Mouse (Mus musculus) megakaryocyte, embryonic 14.5 days (primary cell): ENCODE results near the gene Plekhg3. TPM values are rescaled to one million over a fixed set of nuclear protein-coding genes. Genes with fewer than 3 reads are reported as not detected.
A peak's percentile ranks its signal among the peaks of the same experiment; 100 is the strongest.

Experiments
- H3K27me3 ChIP-seq: replicated peaks from 2 replicates; pipeline ENCODE3; 2012; ENCODE audit warnings: inconsistent platforms
- H3K36me3 ChIP-seq: replicated peaks from 2 replicates; pipeline ENCODE3; 2012; ENCODE audit warnings: low read length, inconsistent platforms, mixed read lengths
- H3K4me1 ChIP-seq: 2 replicates; pipeline ENCODE4 v1.6.1; 2012; ENCODE audit warnings: inconsistent platforms
- H3K4me3 ChIP-seq: replicated peaks from 2 replicates; pipeline ENCODE3; 2012; ENCODE audit warnings: moderate library complexity, mild to moderate bottlenecking, inconsistent platforms
- H3K9me3 ChIP-seq: 2 replicates; pipeline ENCODE4 v1.6.1; 2012; ENCODE audit warnings: inconsistent platforms
- FLI1 ChIP-seq: IDR thresholded peaks from 2 replicates; pipeline ENCODE4 v1.6.1; 2012; ENCODE audit warnings: low read length, inconsistent platforms, mixed read lengths
- GATA1 ChIP-seq: IDR thresholded peaks from 3 replicates; pipeline ENCODE4 v1.6.1; 2012; ENCODE audit warnings: mixed read lengths, low read length, inconsistent platforms, borderline replicate concordance
- polyA plus RNA-seq: library from polyadenylated mRNA; stranded (reverse); fragments of >175 nt; gene quantifications from 2 replicates; pipeline ENCODE4 v1.2.3, GENCODE M21; 2012; ENCODE audit warnings: low replicate concordance; ENCODE audit not compliant: insufficient read depth

The Plekhg3 gene
- polyA plus RNA-seq, 1 experiment, result 4.4 TPM

DNA sequence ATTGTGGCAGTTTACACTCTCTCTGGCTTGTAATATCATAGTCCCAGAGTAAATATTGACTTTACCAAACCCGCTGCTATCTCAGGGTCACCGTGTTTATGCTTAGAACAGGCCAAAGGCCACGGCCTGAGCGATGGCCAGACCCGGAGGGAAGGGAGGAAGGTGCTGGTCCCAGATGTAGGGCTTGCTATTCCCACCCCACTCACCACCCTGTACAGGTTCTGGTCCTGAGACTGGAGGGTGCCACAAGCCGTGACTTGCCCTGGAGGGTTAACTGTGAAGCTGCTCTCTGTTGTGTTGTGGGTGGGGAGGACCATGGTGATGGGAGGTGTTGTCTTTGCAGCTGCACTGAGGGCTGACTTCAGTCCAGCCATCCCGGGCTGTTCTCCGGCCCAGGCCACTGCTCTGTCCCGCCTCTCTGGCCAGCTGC is 4.8 kb downstream of the Plekhg3 start:
- H3K4me3 ChIP-seq, result peak overlapping the region; percentile 31
- H3K9me3 ChIP-seq, result peaks cover 3% of the 10 kb centered on the region; the same call in 1 of the 2 replicates
- H3K27me3 ChIP-seq, result peaks cover 55% of the 10 kb centered on the region
- peaks cover 70% of the 10 kb centered on the region for H3K4me1 ChIP-seq
- TF ChIP-seq GATA1 (no peak), FLI1 (no peak)
- H3K36me3 ChIP-seq, result peaks cover 2% of the 10 kb centered on the region

DNA sequence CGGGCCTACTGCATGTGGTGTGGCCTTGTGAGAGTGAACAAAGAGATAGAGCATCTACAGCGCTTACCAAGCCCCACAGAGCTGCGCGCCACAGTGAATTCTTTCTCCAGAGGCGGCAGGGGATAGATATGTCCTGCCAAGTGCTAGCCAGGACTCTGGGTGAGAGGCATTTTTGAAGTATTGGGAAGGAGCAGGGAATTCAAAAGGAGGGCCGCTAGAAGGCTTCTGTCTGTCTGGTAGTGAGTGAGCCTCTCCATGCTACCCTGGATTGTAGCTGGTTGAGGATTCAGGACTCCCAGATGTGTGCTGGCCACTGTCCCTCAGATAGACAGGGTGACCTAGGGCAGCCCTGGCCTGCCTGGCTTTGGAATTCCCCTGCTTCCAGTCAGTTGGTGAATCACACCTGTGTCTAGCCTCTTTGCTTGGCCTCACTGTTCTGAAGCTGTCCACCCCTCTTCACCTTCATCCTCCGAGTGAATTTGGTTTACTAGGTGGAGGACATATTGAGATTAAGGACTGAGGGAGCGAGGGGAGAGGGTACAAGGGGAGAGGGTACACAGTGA is 6.0 kb downstream of the Plekhg3 start:
- Histone ChIP-seq H3K36me3 (peaks cover 2% of the 10 kb centered on the region), H3K27me3 (peaks cover 43% of the 10 kb centered on the region), H3K9me3 (peaks cover 3% of the 10 kb centered on the region; the same call in 1 of the 2 replicates), H3K4me1 (peaks cover 77% of the 10 kb centered on the region), H3K4me3 (peak overlapping the region; percentile 29)
- no peak for TF ChIP-seq FLI1
- no peak for TF ChIP-seq GATA1

DNA sequence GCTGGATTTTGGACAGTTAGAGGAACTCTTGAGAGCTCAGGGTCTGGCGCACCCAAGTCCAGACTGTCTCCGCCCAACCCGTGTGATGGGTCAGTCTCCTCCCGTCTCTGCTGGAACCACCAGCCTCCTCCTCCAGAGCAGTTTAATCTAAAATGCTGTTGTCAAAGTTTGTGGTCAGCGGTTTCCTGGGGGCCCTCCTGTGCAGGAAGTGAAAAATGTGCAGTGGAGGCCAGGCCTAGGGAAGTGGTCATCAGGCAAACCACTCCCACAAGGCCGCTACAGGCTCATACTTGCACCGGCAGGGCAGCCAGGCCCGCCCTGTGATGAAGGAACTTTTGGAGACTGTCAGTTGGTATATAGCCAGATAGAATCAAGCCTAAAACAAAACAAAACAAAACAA is 6.7 kb downstream of the Plekhg3 start:
- H3K36me3 ChIP-seq, result peaks cover 2% of the 10 kb centered on the region
- H3K27me3 ChIP-seq, result peaks cover 35% of the 10 kb centered on the region
- peak overlapping the region; percentile 76 for H3K4me3 ChIP-seq
- peaks cover 72% of the 10 kb centered on the region for H3K4me1 ChIP-seq
- peaks cover 3% of the 10 kb centered on the region; the same call in 1 of the 2 replicates for H3K9me3 ChIP-seq
- TF ChIP-seq GATA1 (0 out of 3 replicates have a peak, but pooled peaks have one; percentile 16), FLI1 (peak; percentile 59; the same call in 1 of the 2 replicates)

DNA sequence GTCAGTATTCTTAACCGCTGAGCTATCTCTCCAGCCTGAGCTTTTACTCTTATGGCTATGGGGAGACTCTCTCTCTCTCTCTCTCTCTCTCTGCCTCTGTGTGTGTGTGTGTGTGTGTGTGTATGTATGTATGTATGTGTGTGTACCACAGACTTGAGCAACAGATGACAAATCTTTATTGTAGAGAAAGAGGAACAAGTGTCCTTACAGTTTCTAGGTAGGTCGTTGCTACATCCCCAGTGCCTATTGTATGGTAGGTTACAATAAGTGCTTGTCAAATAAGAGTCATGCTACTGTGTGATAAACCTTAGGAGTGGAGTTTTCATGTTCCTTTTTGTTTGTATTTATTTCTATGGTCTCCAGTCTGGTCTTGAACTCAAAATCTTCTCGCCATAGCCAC is 9.5 kb downstream of the Plekhg3 start:
- H3K36me3 ChIP-seq, result peaks cover 2% of the 10 kb centered on the region
- H3K4me1 ChIP-seq, result peaks cover 47% of the 10 kb centered on the region
- no peak overlapping the region for H3K4me3 ChIP-seq
- H3K9me3 ChIP-seq, result peaks cover 3% of the 10 kb centered on the region; the same call in 1 of the 2 replicates
- TF ChIP-seq FLI1 (no peak), GATA1 (no peak)
- H3K27me3 ChIP-seq, result peaks cover 10% of the 10 kb centered on the region

DNA sequence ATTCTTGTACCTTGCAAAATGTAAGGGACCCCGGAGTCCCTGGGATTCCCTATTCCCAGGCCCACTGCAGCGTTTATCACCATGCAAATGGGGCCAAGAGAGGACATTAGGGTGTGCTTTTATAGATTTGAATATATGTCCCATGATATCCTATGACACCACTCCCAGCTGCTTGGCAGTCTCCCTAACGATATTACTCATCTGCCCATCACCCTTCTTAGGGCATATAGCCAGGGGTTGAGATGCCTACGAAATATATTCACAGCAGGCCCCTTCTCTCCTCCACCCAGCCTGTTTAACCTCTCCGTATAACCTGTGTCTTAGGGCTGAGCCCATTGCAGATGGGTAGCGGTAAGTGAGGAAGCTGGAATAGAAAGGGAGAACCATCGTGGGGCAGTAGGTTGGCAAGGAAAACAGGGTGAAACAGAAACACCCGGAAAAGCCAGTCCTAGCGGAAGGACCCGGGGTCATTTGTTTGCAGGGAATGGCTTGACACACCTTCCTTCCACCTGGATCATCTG is 10.1 kb downstream of the Plekhg3 start:
- peaks cover 3% of the 10 kb centered on the region; the same call in 1 of the 2 replicates for H3K9me3 ChIP-seq
- no peak for TF ChIP-seq FLI1
- no peak for TF ChIP-seq GATA1
- no peak overlapping the region for H3K4me3 ChIP-seq

DNA sequence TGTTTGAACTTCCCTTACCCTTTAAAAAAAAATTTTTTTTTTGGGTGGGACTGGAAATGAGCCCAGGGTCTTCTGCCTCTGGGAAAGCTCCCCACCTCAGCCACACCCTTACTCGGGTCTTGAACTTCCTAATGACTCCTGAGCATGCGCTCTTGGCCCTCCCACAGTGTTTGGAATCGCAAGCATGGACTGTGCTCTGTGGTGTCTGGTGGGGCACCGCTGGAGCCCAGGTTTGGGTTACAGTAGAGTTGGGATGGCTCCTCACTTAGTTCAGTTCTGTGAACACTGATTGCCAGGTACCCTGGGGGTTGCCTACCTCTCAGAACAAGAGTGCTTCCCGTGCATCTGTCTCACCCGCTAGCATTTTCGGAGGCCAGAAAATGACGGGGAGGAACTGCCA is 10.8 kb downstream of the Plekhg3 start:
- TF ChIP-seq GATA1 (no peak), FLI1 (no peak)
- Histone ChIP-seq H3K27me3 (peaks cover 15% of the 10 kb centered on the region), H3K9me3 (peaks cover 3% of the 10 kb centered on the region; the same call in 1 of the 2 replicates), H3K4me3 (no peak overlapping the region), H3K36me3 (peaks cover 2% of the 10 kb centered on the region), H3K4me1 (peaks cover 38% of the 10 kb centered on the region)

More for the DNA sequence above, 10.1 kb downstream of the Plekhg3 start:
- H3K27me3 ChIP-seq, result peaks cover 10% of the 10 kb centered on the region
- H3K4me1 ChIP-seq, result peaks cover 42% of the 10 kb centered on the region
- peaks cover 2% of the 10 kb centered on the region for H3K36me3 ChIP-seq

DNA sequence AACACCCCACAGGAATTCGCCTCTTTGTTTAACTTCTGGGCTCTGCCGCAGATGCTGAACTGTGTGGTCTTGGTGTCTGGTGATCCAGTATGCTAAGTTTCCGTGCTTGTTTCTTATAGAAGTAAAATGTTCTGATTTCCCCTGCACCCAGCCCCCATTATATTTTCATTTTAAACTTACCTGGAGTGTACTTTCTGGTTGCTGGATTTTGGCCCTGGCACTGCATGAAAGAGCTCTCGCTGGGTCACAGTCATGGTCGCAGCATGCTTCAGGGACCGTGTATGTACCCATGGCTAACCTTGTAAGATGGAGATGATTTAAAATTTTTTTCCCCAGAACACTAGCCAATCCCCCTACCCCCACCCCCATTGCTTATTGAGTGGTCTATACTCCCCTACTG is 11.2 kb downstream of the Plekhg3 start:
- peaks cover 2% of the 10 kb centered on the region for H3K36me3 ChIP-seq
- H3K4me1 ChIP-seq, result peaks cover 34% of the 10 kb centered on the region
- TF ChIP-seq FLI1 (no peak), GATA1 (no peak)

DNA sequence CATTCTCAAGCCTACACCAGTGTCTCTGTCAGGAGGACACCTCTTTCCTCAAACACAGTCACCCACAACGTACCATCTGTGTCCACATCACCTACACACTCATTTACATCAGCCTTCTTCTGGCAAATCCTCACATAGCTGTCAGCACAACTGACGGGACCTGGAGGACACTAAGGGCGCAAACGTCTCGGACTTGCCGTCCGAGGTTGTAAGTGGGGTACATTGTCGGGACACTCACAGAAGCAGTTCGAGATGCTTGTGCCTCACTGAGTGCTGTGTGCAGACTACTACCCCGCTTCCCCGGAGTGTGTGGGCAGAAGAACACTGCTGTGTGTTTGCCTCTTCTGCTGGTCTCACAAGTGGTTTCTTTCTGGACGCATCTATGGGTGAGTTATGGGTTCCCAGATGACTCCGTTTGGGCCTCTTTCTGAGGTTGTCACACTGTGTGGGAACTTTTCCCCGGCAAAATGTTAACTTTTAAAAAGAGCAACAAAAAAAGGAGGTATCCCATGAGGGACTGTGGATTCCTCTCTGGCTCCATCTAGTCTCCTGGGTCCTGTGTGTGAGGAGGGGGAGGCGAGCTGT is 15.2 kb downstream of the Plekhg3 start:
- Histone ChIP-seq H3K4me3 (peak overlapping the region; percentile 23), H3K36me3 (peaks cover 3% of the 10 kb centered on the region), H3K27me3 (peaks cover 40% of the 10 kb centered on the region), H3K4me1 (peaks cover 31% of the 10 kb centered on the region), H3K9me3 (peaks cover 8% of the 10 kb centered on the region; the same call in 1 of the 2 replicates)
- TF ChIP-seq FLI1, result no peak
- TF ChIP-seq GATA1, result no peak

More for the DNA sequence above, 11.2 kb downstream of the Plekhg3 start:
- Histone ChIP-seq H3K9me3 (peaks cover 3% of the 10 kb centered on the region; the same call in 1 of the 2 replicates), H3K27me3 (peaks cover 17% of the 10 kb centered on the region), H3K4me3 (no peak overlapping the region)

DNA sequence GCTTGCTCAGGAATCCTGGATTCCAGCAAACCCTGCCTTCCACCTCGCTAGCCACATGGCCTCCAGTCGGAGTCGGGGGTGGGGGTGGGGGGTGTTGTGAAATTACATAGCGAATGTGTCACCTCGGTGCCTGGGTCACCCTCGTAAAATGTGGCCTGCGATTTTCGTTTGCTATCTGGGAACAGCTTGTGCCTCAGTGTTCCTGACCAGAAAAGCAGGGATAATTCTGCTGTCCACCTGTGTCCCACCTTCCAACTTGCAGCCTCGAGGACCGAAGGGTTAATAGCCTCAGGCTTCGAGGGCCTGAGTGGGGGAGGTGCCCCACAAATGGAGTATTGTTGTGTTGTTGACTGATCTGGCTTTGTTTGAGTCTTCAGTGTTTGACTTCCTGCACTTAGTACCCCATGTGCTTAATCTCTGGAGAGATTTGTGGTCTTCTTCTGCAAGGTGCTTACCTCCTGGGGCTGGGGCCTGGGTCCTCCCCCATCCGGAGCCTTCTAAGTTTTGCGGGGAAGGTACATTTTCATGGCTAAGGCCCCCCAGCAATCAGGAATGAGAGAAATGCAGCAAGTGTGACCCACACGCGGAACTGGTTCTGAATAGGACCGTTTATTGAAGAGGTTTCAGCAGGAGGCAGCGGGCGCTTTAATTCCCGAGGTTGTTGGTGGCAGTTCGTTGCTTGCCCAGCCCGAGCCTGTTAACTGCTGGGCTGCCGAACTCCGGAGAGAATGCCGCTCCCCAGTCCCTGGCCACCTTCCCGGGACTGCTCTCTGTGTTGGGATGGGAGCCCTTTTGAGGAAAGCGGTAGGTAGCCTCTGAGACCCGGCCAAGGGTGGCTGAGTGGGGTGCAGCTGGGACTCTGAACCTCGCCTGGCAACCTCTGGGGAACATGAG is 15.9 kb downstream of the Plekhg3 start:
- Histone ChIP-seq H3K27me3 (peaks cover 40% of the 10 kb centered on the region), H3K9me3 (peaks cover 8% of the 10 kb centered on the region; the same call in 1 of the 2 replicates), H3K36me3 (peaks cover 3% of the 10 kb centered on the region), H3K4me1 (peaks cover 27% of the 10 kb centered on the region), H3K4me3 (no peak overlapping the region)
- no peak for TF ChIP-seq GATA1
- no peak for TF ChIP-seq FLI1
